Mouse (Mus musculus): ENCODE results near the gene Vsig1.

DNA sequence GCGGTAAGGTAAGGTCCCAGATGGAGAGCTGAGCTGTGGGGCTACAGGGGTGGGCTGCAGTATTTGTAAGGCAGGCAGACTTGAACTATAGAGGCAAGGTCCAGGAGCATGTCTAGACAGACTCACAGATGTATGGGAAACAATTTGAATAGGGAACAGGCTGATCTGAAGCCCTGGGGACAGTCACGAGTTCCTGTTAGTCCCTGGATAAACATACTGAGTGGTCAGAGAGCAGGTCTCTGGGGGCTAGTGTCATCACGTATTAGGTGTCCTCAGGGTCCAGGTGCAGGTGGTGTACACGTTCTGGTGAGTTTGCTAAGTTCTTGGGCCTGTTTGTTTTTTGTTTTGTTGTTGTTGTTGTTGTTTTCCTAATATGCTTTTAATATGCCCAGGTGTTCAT is 72.8 kb downstream of the Vsig1 start:
- TF ChIP-seq CTCF (IDR thresholded peaks at IDR 0.05; ENCODE audit: low read depth, low read length) (no peak), POLR2A (IDR thresholded peaks at IDR 0.05; ENCODE audit: extremely low read depth, insufficient read depth, low read length) (no peak)

All from liver, adult 2 months (tissue).